Mouse (Mus musculus) lung, postnatal 0 days (tissue): ENCODE data around the gene Ube2r2. TPM values are rescaled to one million over a fixed set of nuclear protein-coding genes. Genes with fewer than 3 reads are reported as not detected.

Experiments
- ATAC-seq: fragments of 200-750 bp; cut with Nextera tagmentation; 2 replicates; pipeline ENCODE4 v1.8.0; 2017; ENCODE audit warnings: moderate library complexity
- DNase-seq: peaks from one replicate; pipeline ENCODE4 v3.0.0-alpha.2; 2016; ENCODE audit warnings: low spot score
- H3K27ac ChIP-seq: fragments of 300-500 bp; sonication (generic); 2 replicates; pipeline ENCODE4 v1.5.1; 2014; ENCODE audit warnings: antibody characterized with exemption, mild to moderate bottlenecking, low read length, mixed read lengths
- H3K27me3 ChIP-seq: fragments of 300-500 bp; sonication (generic); replicated peaks from 2 replicates; pipeline ENCODE4 v1.6.1; 2014; ENCODE audit warnings: low read length, mixed read lengths; ENCODE audit not compliant: insufficient read depth
- H3K36me3 ChIP-seq: fragments of 300-500 bp; sonication (generic); 2 replicates; pipeline ENCODE4 v1.6.1; 2014; ENCODE audit warnings: low read length, mixed read lengths; ENCODE audit not compliant: insufficient read depth
- H3K4me1 ChIP-seq: fragments of 300-500 bp; sonication (generic); 2 replicates; pipeline ENCODE4 v1.6.1; 2014; ENCODE audit warnings: antibody characterized with exemption, low read depth, low read length, mixed read lengths; ENCODE audit not compliant: insufficient read depth
- H3K4me2 ChIP-seq: fragments of 300-500 bp; sonication (generic); replicated peaks from 2 replicates; pipeline ENCODE4 v1.6.1; 2014; ENCODE audit warnings: low read depth, mild to moderate bottlenecking, low read length, moderate library complexity, mixed read lengths
- H3K4me3 ChIP-seq: fragments of 300-500 bp; sonication (generic); 2 replicates; pipeline ENCODE4 v1.5.1; 2014; ENCODE audit warnings: low read depth, low read length
- H3K9ac ChIP-seq: fragments of 300-500 bp; sonication (generic); replicated peaks from 2 replicates; pipeline ENCODE4 v1.6.1; 2014; ENCODE audit warnings: low read depth, mild to moderate bottlenecking
- H3K9me3 ChIP-seq: fragments of 300-500 bp; sonication (generic); 2 replicates; pipeline ENCODE4 v1.6.1; 2016; ENCODE audit warnings: low read length, mixed read lengths
- CTCF ChIP-seq: IDR thresholded peaks from 2 replicates; pipeline ENCODE4 v1.5.1; 2016; ENCODE audit warnings: antibody characterized with exemption, mild to moderate bottlenecking
- EP300 ChIP-seq: IDR thresholded peaks from 2 replicates; pipeline ENCODE4 v1.6.1; 2016; ENCODE audit warnings: antibody characterized with exemption, mild to moderate bottlenecking, control low read depth
- WGBS: fragments of 180-500 bp; shearing (Covaris S2); extraction: QIAGEN DNeasy Blood & Tissue Kit; methylation state at CpG from one replicate; pipeline ENCODE4 v1.1.7; 2014; 5-methylcytosine and 5-hydroxymethylcytosine counted together
- polyA plus RNA-seq: library from polyadenylated mRNA; unstranded; fragments of >200 nt; fragmentation: Nextera tagmentation; extraction: Ambion mirVana; gene quantifications from 2 replicates; pipeline ENCODE4 v1.2.1, GENCODE M21; 2015

The Ube2r2 gene
- polyA plus RNA-seq, 1 experiment from 2014 or later: 77.9 TPM

- H3K9ac ChIP-seq: no peak overlapping the region
- TF ChIP-seq EP300 (no peak), CTCF (no peak)
- H3K27me3 ChIP-seq: no peaks in the 10 kb centered on the region
- ATAC-seq (no peak), DNase-seq (no peak)
- WGBS: 83% methylated on average over 6 of the region's 6 CpGs
- no peak overlapping the region for H3K4me3 ChIP-seq
- H3K27ac ChIP-seq: no peak overlapping the region
- no peaks in the 10 kb centered on the region for H3K9me3 ChIP-seq
- peaks cover 46% of the 10 kb centered on the region for H3K36me3 ChIP-seq
- H3K4me1 ChIP-seq: no peaks in the 10 kb centered on the region
- H3K4me2 ChIP-seq: no peak overlapping the region
These were observed 20.5 kb upstream of the Ube2r2 start for GRCm38 (mm10) chr4:41115074-41115473.

DNA sequence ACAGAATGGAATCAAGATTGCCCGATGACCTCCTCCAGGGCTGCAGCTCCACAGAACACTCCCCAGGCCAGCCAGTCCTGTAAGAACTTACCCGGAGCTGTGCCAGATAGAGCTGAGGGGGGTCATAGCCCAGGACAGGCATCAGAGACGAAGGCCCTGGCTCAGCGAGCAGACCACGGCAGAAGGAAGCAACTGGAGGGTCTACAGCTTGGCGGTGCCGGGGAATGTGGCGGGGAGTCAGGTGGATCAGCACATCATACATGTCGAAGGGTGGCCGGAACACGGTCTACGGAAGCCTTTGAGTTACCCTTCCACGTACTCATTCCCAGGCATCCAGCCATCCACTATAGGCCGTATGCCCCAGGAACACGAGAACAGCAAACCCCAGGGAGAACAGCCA lies 19.8 kb upstream of the Ube2r2 start:
- Histone ChIP-seq H3K9me3 (no peaks in the 10 kb centered on the region), H3K4me3 (no peak overlapping the region), H3K27me3 (no peaks in the 10 kb centered on the region), H3K9ac (no peak overlapping the region), H3K4me2 (no peak overlapping the region), H3K27ac (no peak overlapping the region), H3K36me3 (peaks cover 49% of the 10 kb centered on the region), H3K4me1 (no peaks in the 10 kb centered on the region)
- no peak for ATAC-seq
- DNase-seq: no peak
- TF ChIP-seq EP300 (no peak), CTCF (no peak)
- WGBS: 93% methylated on average over 15 of the region's 15 CpGs

DNA sequence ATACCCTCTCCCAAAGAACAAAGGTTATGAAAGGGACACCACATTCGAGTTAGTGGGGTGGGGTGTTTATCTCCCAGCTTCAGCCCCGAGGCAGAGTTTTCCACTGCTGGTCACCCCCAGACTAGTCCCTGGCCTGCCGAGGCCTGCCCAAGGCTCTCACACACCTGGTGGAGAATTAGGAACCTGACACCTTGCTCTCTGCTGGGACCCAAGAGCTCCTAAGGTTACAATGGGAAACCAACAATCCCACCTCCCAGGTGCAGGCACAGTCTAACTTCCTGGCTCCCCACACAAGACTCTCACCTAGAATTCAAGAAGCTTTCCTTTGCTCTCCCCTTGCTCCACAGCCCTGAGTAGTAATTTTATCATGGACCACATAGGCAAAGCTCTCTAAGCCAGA lies 18.7 kb upstream of the Ube2r2 start:
- no peak for ATAC-seq
- no peak for TF ChIP-seq EP300
- TF ChIP-seq CTCF: no peak
- DNase-seq: no peak
- H3K4me2 ChIP-seq: no peak overlapping the region
- H3K27me3 ChIP-seq: no peaks in the 10 kb centered on the region
- no peak overlapping the region for H3K9ac ChIP-seq
- no peak overlapping the region for H3K4me3 ChIP-seq
- no peak overlapping the region for H3K27ac ChIP-seq
- peaks cover 60% of the 10 kb centered on the region for H3K36me3 ChIP-seq
- 73% methylated on average over 3 of the region's 3 CpGs for WGBS
- no peaks in the 10 kb centered on the region for H3K4me1 ChIP-seq
- no peaks in the 10 kb centered on the region for H3K9me3 ChIP-seq

DNA sequence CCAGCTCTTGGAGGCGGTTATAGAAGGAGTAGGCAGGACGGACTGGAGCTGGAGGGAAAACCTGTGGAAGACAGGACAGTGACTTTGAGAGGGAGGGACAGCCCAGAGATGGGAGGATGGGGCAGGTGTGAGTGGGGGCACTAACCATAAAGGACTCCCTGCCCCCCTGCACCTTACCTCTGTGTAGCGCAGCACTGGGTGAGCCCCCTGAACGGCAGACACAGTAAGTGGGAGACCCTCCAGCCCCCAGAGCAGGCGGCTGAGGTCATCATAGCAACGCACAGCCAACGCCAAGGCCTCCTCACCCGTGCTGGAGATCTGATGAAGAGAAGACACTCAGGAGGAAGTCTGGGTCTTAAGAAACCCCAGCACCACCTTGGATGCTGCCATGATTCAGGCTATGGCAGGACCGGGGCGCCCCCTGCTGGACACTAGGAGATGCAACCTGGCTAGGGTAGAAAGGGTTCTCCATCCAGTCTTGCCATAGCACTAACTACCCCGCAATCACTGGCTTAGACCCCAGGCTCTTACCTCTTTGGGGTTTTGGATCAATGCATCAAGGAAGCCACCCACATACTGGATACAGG lies 16.7 kb upstream of the Ube2r2 start:
- Histone ChIP-seq H3K27me3 (no peaks in the 10 kb centered on the region), H3K4me1 (no peaks in the 10 kb centered on the region), H3K4me3 (no peak overlapping the region), H3K36me3 (peaks cover 65% of the 10 kb centered on the region), H3K27ac (no peak overlapping the region), H3K4me2 (no peak overlapping the region), H3K9me3 (no peaks in the 10 kb centered on the region), H3K9ac (no peak overlapping the region)
- ATAC-seq (peak; percentile 53), DNase-seq (peak; percentile 67)
- TF ChIP-seq EP300: no peak
- TF ChIP-seq CTCF: peak; percentile 92
- WGBS: 72% methylated on average over 11 of the region's 11 CpGs

DNA sequence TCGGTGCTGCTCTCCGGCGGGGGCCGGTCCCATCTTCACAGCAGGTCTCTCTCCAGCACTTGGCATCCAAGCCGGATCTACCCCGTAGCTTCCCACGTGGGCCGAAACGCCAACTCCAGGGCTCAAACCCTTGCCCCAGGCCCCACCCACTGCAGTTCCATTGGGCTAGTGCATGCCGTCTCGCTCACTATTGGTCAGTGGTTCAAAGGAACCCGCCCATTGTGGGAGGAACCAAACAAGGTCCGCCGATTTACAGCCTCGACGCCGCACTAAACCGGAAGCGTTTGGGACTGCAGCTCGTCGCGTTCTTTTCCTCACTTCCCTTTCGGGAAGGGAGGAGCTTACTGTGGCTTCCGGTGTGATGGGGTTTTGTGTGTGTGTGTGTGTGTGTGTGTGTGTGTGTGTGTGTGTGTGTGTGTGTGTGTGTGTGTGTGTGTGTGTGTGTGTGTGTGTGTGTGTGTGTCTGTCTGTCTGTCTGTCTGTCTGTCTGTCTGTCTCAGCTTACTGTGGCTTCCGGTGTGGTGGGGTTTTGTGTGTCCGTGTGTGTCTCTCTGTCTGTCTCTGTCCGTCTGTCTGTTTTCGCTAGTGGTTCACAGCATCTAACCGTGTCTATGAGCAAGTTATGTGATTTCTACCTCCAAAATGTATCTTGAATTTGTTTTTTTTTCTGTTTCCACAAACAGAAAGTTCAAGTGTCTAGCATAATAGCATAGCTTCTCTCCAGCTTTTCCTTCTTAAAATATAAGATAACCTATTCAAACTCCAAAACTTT lies 11.2 kb upstream of the Ube2r2 start, which contains the start of gene Nol6:
Nol6 (minus strand) TSS at position 276 of the 772 bp plus-strand sequence.
- Histone ChIP-seq H3K4me1 (no peaks in the 10 kb centered on the region), H3K9ac (peak within 1 kb of the TSS; percentile 54), H3K27me3 (no peaks in the 10 kb centered on the region), H3K4me2 (peak within 1 kb of the TSS; percentile 61), H3K9me3 (no peaks in the 10 kb centered on the region), H3K4me3 (peak within 1 kb of the TSS; percentile 48), H3K27ac (peak within 1 kb of the TSS; percentile 47; the same call in 1 of the 2 replicates), H3K36me3 (peaks cover 26% of the 10 kb centered on the region)
- TF ChIP-seq CTCF (no peak), EP300 (no peak)
- peak; percentile 100 for ATAC-seq
- WGBS: 2% methylated on average over 29 of the region's 29 CpGs
- peak; percentile 99 for DNase-seq

GRCm38 (mm10) chr4:41129406-41129805 lies 6.1 kb upstream of the Ube2r2 start:
- no peak overlapping the region for H3K4me3 ChIP-seq
- no peak overlapping the region for H3K27ac ChIP-seq
- TF ChIP-seq EP300: no peak
- peak; percentile 91 for TF ChIP-seq CTCF
- H3K9me3 ChIP-seq: no peaks in the 10 kb centered on the region
- ATAC-seq (peak; percentile 77), DNase-seq (peak; percentile 88)
- no peaks in the 10 kb centered on the region for H3K27me3 ChIP-seq
- H3K36me3 ChIP-seq: no peaks in the 10 kb centered on the region
- 0% methylated on average over 2 of the region's 2 CpGs for WGBS
- no peak overlapping the region for H3K4me2 ChIP-seq
- 0 out of 2 replicates have a peak, but pooled peaks cover under 1% of the 10 kb centered on the region for H3K4me1 ChIP-seq
- H3K9ac ChIP-seq: no peak overlapping the region
